Mouse (Mus musculus): ENCODE results near the gene Fam76a.
"Not testable (repeated sequence)": the region's sequence is repeated elsewhere in the genome, so short reads cannot be mapped to it uniquely, and the experiment has no call there.

- TF ChIP-seq CTCF (IDR thresholded peaks at IDR 0.05; ENCODE audit: control insufficient read depth, insufficient read depth, insufficient replicate concordance, low read depth, low read length); POLR2A (IDR thresholded peaks at IDR 0.05; ENCODE audit: control insufficient read depth, low read depth, low read length): not testable (repeated sequence)
Observed at GRCm38 (mm10) chr4:132918493-132918892, 3.9 kb downstream of the Fam76a start.

Data from testis, adult 2 months (tissue).